Mouse (Mus musculus) ES-Bruce4 (cell line): Measurements from ENCODE around the gene Syt17.

ENCODE experiments used
- CTCF ChIP-seq: IDR thresholded peaks from one replicate; pipeline ENCODE4 v1.8.1; 2011; ENCODE audit warnings: low read depth, low read length
- POLR2A ChIP-seq: IDR thresholded peaks from one replicate; pipeline ENCODE4 v1.8.1; 2011; ENCODE audit warnings: low read length; ENCODE audit not compliant: insufficient read depth

DNA sequence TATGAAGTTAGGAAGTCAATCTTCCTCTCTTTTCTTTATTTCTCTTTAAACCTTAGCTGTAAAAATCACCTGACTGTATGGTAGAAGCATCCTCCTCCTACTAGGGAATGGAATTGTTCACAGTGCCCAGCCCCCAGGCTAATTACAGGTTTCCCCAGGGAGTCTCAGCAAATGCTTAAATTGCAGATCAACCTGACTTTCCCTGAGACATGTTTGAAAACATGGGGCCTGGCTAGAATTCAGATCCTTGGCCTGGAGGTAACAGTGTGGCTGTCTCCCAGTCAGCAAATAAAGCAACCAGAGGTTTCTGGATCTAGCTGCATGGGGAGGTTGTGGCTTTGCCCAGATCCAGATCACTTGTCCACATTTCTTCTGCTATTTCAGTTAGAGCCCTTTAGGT lies 42.8 kb downstream of the Syt17 start:
- no peak for TF ChIP-seq CTCF
- TF ChIP-seq POLR2A: no peak
